Mouse (Mus musculus): ENCODE measurements around the gene Lman1l. TPM values are rescaled to one million over a fixed set of nuclear protein-coding genes. Genes with fewer than 3 reads are reported as not detected.

Gene Lman1l
- polyA plus RNA-seq, 1 experiment from 2014 or later = not detected

- peaks cover 43% of the 10 kb centered on the region for H3K4me1 ChIP-seq
- peak overlapping the region; percentile 37 for H3K4me3 ChIP-seq
- H3K9me3 ChIP-seq = no peaks in the 10 kb centered on the region
- peak overlapping the region; percentile 30 for H3K27ac ChIP-seq (replicated peaks)
- 2% methylated on average over 11 of the region's 11 CpGs for WGBS
- peak; percentile 93 for DNase-seq (ENCODE audit: low spot score)
- no peaks in the 10 kb centered on the region for H3K36me3 ChIP-seq (replicated peaks)
- H3K27me3 ChIP-seq (replicated peaks; ENCODE audit: low read depth, poor library complexity, severe bottlenecking) = peaks cover 34% of the 10 kb centered on the region
Observed at GRCm38 (mm10) chr9:57655749-57656148, 35.2 kb upstream of the Lman1l start.

GRCm38 (mm10) chr9:57654966-57655365 is 34.4 kb upstream of the Lman1l start:
- WGBS = 91% methylated on average over 1 of the region's 1 CpGs

GRCm38 (mm10) chr9:57653283-57653682 is 32.7 kb upstream of the Lman1l start, which contains the start of gene Csk:
Csk (minus strand) TSS chr9:57653631.
- peak within 1 kb of the TSS; percentile 7; the same call in 1 of the 2 replicates for H3K27ac ChIP-seq (replicated peaks)
- no peak for DNase-seq (ENCODE audit: low spot score)
- H3K4me3 ChIP-seq = no peak within 1 kb of the TSS; the same call in 1 of the 2 replicates
- peaks cover 34% of the 10 kb centered on the region for H3K27me3 ChIP-seq (replicated peaks; ENCODE audit: low read depth, poor library complexity, severe bottlenecking)
- H3K36me3 ChIP-seq (replicated peaks) = no peaks in the 10 kb centered on the region
- H3K4me1 ChIP-seq = peaks cover 54% of the 10 kb centered on the region
- WGBS = 41% methylated on average over 5 of the region's 5 CpGs
- no peaks in the 10 kb centered on the region for H3K9me3 ChIP-seq

More at GRCm38 (mm10) chr9:57654966-57655365, 34.4 kb upstream of the Lman1l start:
- H3K9me3 ChIP-seq = no peaks in the 10 kb centered on the region
- no peak overlapping the region for H3K27ac ChIP-seq (replicated peaks)
- no peaks in the 10 kb centered on the region for H3K36me3 ChIP-seq (replicated peaks)
- DNase-seq (ENCODE audit: low spot score) = no peak
- H3K4me3 ChIP-seq = no peak overlapping the region
- H3K4me1 ChIP-seq = peaks cover 50% of the 10 kb centered on the region
- peaks cover 34% of the 10 kb centered on the region for H3K27me3 ChIP-seq (replicated peaks; ENCODE audit: low read depth, poor library complexity, severe bottlenecking)

GRCm38 (mm10) chr9:57652855-57653254 is 32.3 kb upstream of the Lman1l start:
- Histone ChIP-seq H3K27ac (replicated peaks) (peak overlapping the region; percentile 7; the same call in 1 of the 2 replicates), H3K9me3 (no peaks in the 10 kb centered on the region), H3K36me3 (replicated peaks) (no peaks in the 10 kb centered on the region), H3K27me3 (replicated peaks; ENCODE audit: low read depth, poor library complexity, severe bottlenecking) (peaks cover 34% of the 10 kb centered on the region), H3K4me3 (no peak overlapping the region), H3K4me1 (peaks cover 55% of the 10 kb centered on the region)
- DNase-seq (ENCODE audit: low spot score) = peak; percentile 23
- 32% methylated on average over 3 of the region's 3 CpGs for whole genome bisulfite sequencing

- Histone ChIP-seq H3K27ac (replicated peaks) (no peak overlapping the region), H3K36me3 (replicated peaks) (no peaks in the 10 kb centered on the region), H3K9me3 (no peaks in the 10 kb centered on the region), H3K27me3 (replicated peaks; ENCODE audit: low read depth, poor library complexity, severe bottlenecking) (peaks cover 35% of the 10 kb centered on the region), H3K4me1 (peaks cover 58% of the 10 kb centered on the region), H3K4me3 (no peak overlapping the region)
- no peak for DNase-seq (ENCODE audit: low spot score)
- WGBS = 66% methylated on average over 9 of the region's 9 CpGs
Observed at GRCm38 (mm10) chr9:57652351-57652750, 31.8 kb upstream of the Lman1l start.

GRCm38 (mm10) chr9:57650786-57651311 is 30.3 kb upstream of the Lman1l start:
- WGBS = 12% methylated on average over 6 of the region's 6 CpGs
- Histone ChIP-seq H3K27me3 (replicated peaks; ENCODE audit: low read depth, poor library complexity, severe bottlenecking) (peaks cover 40% of the 10 kb centered on the region), H3K9me3 (no peaks in the 10 kb centered on the region), H3K27ac (replicated peaks) (peak overlapping the region; percentile 2; the same call in 1 of the 2 replicates), H3K4me1 (peaks cover 59% of the 10 kb centered on the region), H3K36me3 (replicated peaks) (no peaks in the 10 kb centered on the region), H3K4me3 (peak overlapping the region; percentile 13; the same call in 1 of the 2 replicates)
- DNase-seq (ENCODE audit: low spot score) = peak; percentile 45

- no peaks in the 10 kb centered on the region for H3K9me3 ChIP-seq
- no peaks in the 10 kb centered on the region for H3K36me3 ChIP-seq (replicated peaks)
- DNase-seq (ENCODE audit: low spot score) = no peak
- H3K4me3 ChIP-seq = no peak overlapping the region
- peaks cover 40% of the 10 kb centered on the region for H3K27me3 ChIP-seq (replicated peaks; ENCODE audit: low read depth, poor library complexity, severe bottlenecking)
- H3K4me1 ChIP-seq = peaks cover 60% of the 10 kb centered on the region
- peak overlapping the region; percentile 2; the same call in 1 of the 2 replicates for H3K27ac ChIP-seq (replicated peaks)
- WGBS = 89% methylated on average over 6 of the region's 6 CpGs
Observed at GRCm38 (mm10) chr9:57650130-57650785, 29.7 kb upstream of the Lman1l start.

GRCm38 (mm10) chr9:57647286-57648108 is 26.9 kb upstream of the Lman1l start:
- H3K27me3 ChIP-seq (replicated peaks; ENCODE audit: low read depth, poor library complexity, severe bottlenecking) = peaks cover 13% of the 10 kb centered on the region; the same call in 1 of the 2 replicates
- peaks cover 65% of the 10 kb centered on the region for H3K4me1 ChIP-seq
- 73% methylated on average over 4 of the region's 4 CpGs for WGBS
- no peak overlapping the region for H3K4me3 ChIP-seq
- H3K36me3 ChIP-seq (replicated peaks) = peaks cover 6% of the 10 kb centered on the region
- H3K27ac ChIP-seq (replicated peaks) = no peak overlapping the region
- no peaks in the 10 kb centered on the region for H3K9me3 ChIP-seq
- no peak for DNase-seq (ENCODE audit: low spot score)

GRCm38 (mm10) chr9:57646551-57647103 is 26.1 kb upstream of the Lman1l start:
- Histone ChIP-seq H3K27ac (replicated peaks) (no peak overlapping the region), H3K27me3 (replicated peaks; ENCODE audit: low read depth, poor library complexity, severe bottlenecking) (peaks cover 11% of the 10 kb centered on the region; the same call in 1 of the 2 replicates), H3K9me3 (no peaks in the 10 kb centered on the region), H3K4me1 (peaks cover 66% of the 10 kb centered on the region), H3K4me3 (no peak overlapping the region), H3K36me3 (replicated peaks) (peaks cover 15% of the 10 kb centered on the region)
- DNase-seq (ENCODE audit: low spot score) = no peak
- WGBS = 74% methylated on average over 12 of the region's 12 CpGs

- WGBS = under 1% methylated on average over 85 of the region's 85 CpGs
Observed at GRCm38 (mm10) chr9:57644944-57645893, 24.6 kb upstream of the Lman1l start.

GRCm38 (mm10) chr9:57644442-57644943 is 23.9 kb upstream of the Lman1l start:
- Histone ChIP-seq H3K9me3 (no peaks in the 10 kb centered on the region), H3K36me3 (replicated peaks) (peaks cover 21% of the 10 kb centered on the region), H3K4me3 (peak overlapping the region; percentile 99), H3K27me3 (replicated peaks; ENCODE audit: low read depth, poor library complexity, severe bottlenecking) (0 out of 2 replicates have a peak, but pooled peaks cover 5% of the 10 kb centered on the region), H3K4me1 (peaks cover 72% of the 10 kb centered on the region), H3K27ac (replicated peaks) (peak overlapping the region; percentile 99)
- DNase-seq (ENCODE audit: low spot score) = no peak
- under 1% methylated on average over 18 of the region's 18 CpGs for WGBS

More at GRCm38 (mm10) chr9:57644944-57645893, 24.6 kb upstream of the Lman1l start:
- DNase-seq (ENCODE audit: low spot score) = peak; percentile 95
- Histone ChIP-seq H3K4me1 (peaks cover 66% of the 10 kb centered on the region), H3K4me3 (peak overlapping the region; percentile 99), H3K27ac (replicated peaks) (peak overlapping the region; percentile 99), H3K9me3 (no peaks in the 10 kb centered on the region), H3K36me3 (replicated peaks) (peaks cover 21% of the 10 kb centered on the region), H3K27me3 (replicated peaks; ENCODE audit: low read depth, poor library complexity, severe bottlenecking) (0 out of 2 replicates have a peak, but pooled peaks cover 5% of the 10 kb centered on the region)

Measured in embryonic facial prominence, embryonic 10.5 days (tissue).